Mouse (Mus musculus): ENCODE data around the gene Thrap3. TPM values are rescaled to one million over a fixed set of nuclear protein-coding genes. Genes with fewer than 3 reads are reported as not detected.

Gene Thrap3
- 251 and 256 TPM in 2 replicates for polyA plus RNA-seq (2015; fragmentation: Nextera tagmentation; extraction: Ambion mirVana)

- Histone ChIP-seq H3K4me3 (peak within 1 kb of the TSS; percentile 75), H3K4me1 (peaks cover 53% of the 10 kb centered on the region), H3K9me3 (no peaks in the 10 kb centered on the region), H3K9ac (peak within 1 kb of the TSS; percentile 85), H3K27ac (peak within 1 kb of the TSS; percentile 98), H3K4me2 (replicated peaks) (peak within 1 kb of the TSS; percentile 72), H3K27me3 (no peaks in the 10 kb centered on the region), H3K36me3 (peaks cover 4% of the 10 kb centered on the region; the same call in 1 of the 2 replicates)
- WGBS = under 1% methylated on average over 71 of the region's 75 CpGs
- peak; percentile 99 for ATAC-seq (ENCODE audit: low FRiP score, low read depth)
Measured at GRCm38 (mm10) chr4:126202303-126203181, at the start of gene Thrap3. Gene Thrap3 (minus strand): TSS chr4:126202760.

GRCm38 (mm10) chr4:126251655-126252254, 49.2 kb upstream of the Thrap3 start:
- H3K36me3 ChIP-seq = peaks cover 31% of the 10 kb centered on the region
- H3K4me2 ChIP-seq (replicated peaks) = peak overlapping the region; percentile 5; the same call in 1 of the 2 replicates
- H3K4me1 ChIP-seq = peaks cover 58% of the 10 kb centered on the region
- H3K9me3 ChIP-seq = no peaks in the 10 kb centered on the region
- 0 out of 2 replicates have a peak overlapping the region, but pooled peaks have one; percentile 34 for H3K27ac ChIP-seq
- no peak for ATAC-seq (ENCODE audit: low FRiP score, low read depth)
- 67% methylated on average over 11 of the region's 11 CpGs for WGBS
- no peak overlapping the region for H3K4me3 ChIP-seq
- peak overlapping the region; percentile 10 for H3K9ac ChIP-seq
- no peaks in the 10 kb centered on the region for H3K27me3 ChIP-seq

GRCm38 (mm10) chr4:126250659-126251058, 48.1 kb upstream of the Thrap3 start:
- peaks cover 58% of the 10 kb centered on the region for H3K4me1 ChIP-seq
- no peak for ATAC-seq (ENCODE audit: low FRiP score, low read depth)
- no peak overlapping the region for H3K9ac ChIP-seq
- peak overlapping the region; percentile 52; the same call in 1 of the 2 replicates for H3K27ac ChIP-seq
- no peak overlapping the region for H3K4me2 ChIP-seq (replicated peaks)
- no peaks in the 10 kb centered on the region for H3K9me3 ChIP-seq
- H3K36me3 ChIP-seq = peaks cover 39% of the 10 kb centered on the region
- no peaks in the 10 kb centered on the region for H3K27me3 ChIP-seq
- 58% methylated on average over 4 of the region's 4 CpGs for WGBS
- no peak overlapping the region for H3K4me3 ChIP-seq

GRCm38 (mm10) chr4:126248261-126248868, 45.8 kb upstream of the Thrap3 start:
- WGBS = 35% methylated on average over 11 of the region's 11 CpGs
- Histone ChIP-seq H3K4me1 (peaks cover 43% of the 10 kb centered on the region), H3K36me3 (peaks cover 56% of the 10 kb centered on the region), H3K9me3 (no peaks in the 10 kb centered on the region), H3K9ac (no peak overlapping the region), H3K4me3 (no peak overlapping the region), H3K27ac (no peak overlapping the region), H3K27me3 (no peaks in the 10 kb centered on the region), H3K4me2 (replicated peaks) (no peak overlapping the region)
- no peak for ATAC-seq (ENCODE audit: low FRiP score, low read depth)

GRCm38 (mm10) chr4:126246202-126246889, 43.8 kb upstream of the Thrap3 start:
- peaks cover 60% of the 10 kb centered on the region for H3K36me3 ChIP-seq
- no peak overlapping the region for H3K4me3 ChIP-seq
- 79% methylated on average over 13 of the region's 13 CpGs for WGBS
- H3K4me2 ChIP-seq (replicated peaks) = no peak overlapping the region
- no peak overlapping the region for H3K27ac ChIP-seq
- no peaks in the 10 kb centered on the region for H3K27me3 ChIP-seq
- no peak for ATAC-seq (ENCODE audit: low FRiP score, low read depth)
- no peaks in the 10 kb centered on the region for H3K9me3 ChIP-seq
- no peak overlapping the region; the same call in 1 of the 2 replicates for H3K9ac ChIP-seq
- H3K4me1 ChIP-seq = peaks cover 24% of the 10 kb centered on the region

- Histone ChIP-seq H3K27me3 (no peaks in the 10 kb centered on the region), H3K4me2 (replicated peaks) (no peak overlapping the region), H3K4me1 (peaks cover 12% of the 10 kb centered on the region), H3K9ac (0 out of 2 replicates have a peak overlapping the region, but pooled peaks have one; percentile 2), H3K4me3 (no peak overlapping the region), H3K27ac (no peak overlapping the region), H3K36me3 (peaks cover 84% of the 10 kb centered on the region), H3K9me3 (no peaks in the 10 kb centered on the region)
- no peak for ATAC-seq (ENCODE audit: low FRiP score, low read depth)
- 91% methylated on average over 6 of the region's 6 CpGs for WGBS
Measured at GRCm38 (mm10) chr4:126242510-126242909, 40.0 kb upstream of the Thrap3 start.

- Histone ChIP-seq H3K27me3 (no peaks in the 10 kb centered on the region), H3K4me1 (peaks cover 17% of the 10 kb centered on the region), H3K9ac (no peak overlapping the region), H3K27ac (no peak overlapping the region), H3K36me3 (peaks cover 87% of the 10 kb centered on the region), H3K9me3 (no peaks in the 10 kb centered on the region), H3K4me2 (replicated peaks) (no peak overlapping the region), H3K4me3 (no peak overlapping the region)
- 50% methylated on average over 9 of the region's 9 CpGs for WGBS
- ATAC-seq (ENCODE audit: low FRiP score, low read depth) = no peak
Measured at GRCm38 (mm10) chr4:126241956-126242355, 39.4 kb upstream of the Thrap3 start.

- Histone ChIP-seq H3K27ac (no peak overlapping the region), H3K36me3 (peaks cover 93% of the 10 kb centered on the region), H3K4me1 (peaks cover 20% of the 10 kb centered on the region), H3K4me3 (no peak overlapping the region), H3K9me3 (no peaks in the 10 kb centered on the region), H3K4me2 (replicated peaks) (no peak overlapping the region), H3K27me3 (no peaks in the 10 kb centered on the region), H3K9ac (no peak overlapping the region)
- WGBS = 88% methylated on average over 13 of the region's 13 CpGs
- ATAC-seq (ENCODE audit: low FRiP score, low read depth) = no peak
Measured at GRCm38 (mm10) chr4:126239862-126240475, 37.4 kb upstream of the Thrap3 start.

- Histone ChIP-seq H3K9me3 (no peaks in the 10 kb centered on the region), H3K4me2 (replicated peaks) (no peak overlapping the region), H3K27ac (0 out of 2 replicates have a peak overlapping the region, but pooled peaks have one; percentile 10), H3K4me1 (peaks cover 20% of the 10 kb centered on the region), H3K36me3 (peaks cover 97% of the 10 kb centered on the region), H3K27me3 (no peaks in the 10 kb centered on the region), H3K9ac (no peak overlapping the region; the same call in 1 of the 2 replicates), H3K4me3 (no peak overlapping the region)
- peak; percentile 50; the same call in 1 of the 2 replicates for ATAC-seq (ENCODE audit: low FRiP score, low read depth)
- 64% methylated on average over 5 of the region's 5 CpGs for WGBS
Measured at GRCm38 (mm10) chr4:126237721-126238242, 35.2 kb upstream of the Thrap3 start.

GRCm38 (mm10) chr4:126236467-126237280, 34.1 kb upstream of the Thrap3 start:
- Histone ChIP-seq H3K4me3 (no peak overlapping the region), H3K36me3 (peaks cover 98% of the 10 kb centered on the region), H3K9me3 (no peaks in the 10 kb centered on the region), H3K27me3 (no peaks in the 10 kb centered on the region), H3K4me1 (peaks cover 20% of the 10 kb centered on the region), H3K4me2 (replicated peaks) (no peak overlapping the region), H3K9ac (0 out of 2 replicates have a peak overlapping the region, but pooled peaks have one; percentile 25), H3K27ac (no peak overlapping the region)
- no peak for ATAC-seq (ENCODE audit: low FRiP score, low read depth)
- 47% methylated on average over 59 of the region's 63 CpGs for WGBS
